Mouse (Mus musculus) right cerebral cortex, postnatal 10 days (tissue): ENCODE data around the gene Vmn1r179.
A peak's percentile ranks its signal among the peaks of the same experiment; 100 is the strongest.
"Not testable (repeated sequence)": the region's sequence is repeated elsewhere in the genome, so short reads cannot be mapped to it uniquely, and the experiment has no call there.

Experiments used
- DNase-seq, 2 experiments: peaks; one replicate each; pipeline ENCODE4 v3.0.0; 2021; ENCODE audit warnings: low spot score in 2 of 2

Gene Vmn1r179

DNA sequence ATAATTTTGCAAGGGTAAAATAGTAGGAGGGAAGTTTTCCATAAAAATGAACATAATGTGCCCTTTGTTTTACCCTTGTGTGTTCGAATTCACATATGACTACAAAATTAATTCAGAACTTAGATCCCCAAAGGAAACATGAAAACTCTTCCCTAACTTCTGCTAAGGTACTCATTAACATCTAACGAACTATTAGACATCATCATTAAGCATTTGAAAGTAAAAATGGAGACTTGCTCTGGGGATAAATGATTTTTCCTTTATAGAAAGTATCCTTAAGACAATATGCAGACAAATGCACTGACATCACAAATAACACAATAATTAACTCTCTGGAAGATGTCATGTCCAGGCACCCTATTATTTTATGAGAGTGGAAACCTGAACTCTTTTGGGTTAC, at the start of gene Vmn1r179:
TSS of gene Vmn1r179 (plus strand) at position 301 of the 400 bp plus-strand sequence.
- no peak for DNase-seq

DNA sequence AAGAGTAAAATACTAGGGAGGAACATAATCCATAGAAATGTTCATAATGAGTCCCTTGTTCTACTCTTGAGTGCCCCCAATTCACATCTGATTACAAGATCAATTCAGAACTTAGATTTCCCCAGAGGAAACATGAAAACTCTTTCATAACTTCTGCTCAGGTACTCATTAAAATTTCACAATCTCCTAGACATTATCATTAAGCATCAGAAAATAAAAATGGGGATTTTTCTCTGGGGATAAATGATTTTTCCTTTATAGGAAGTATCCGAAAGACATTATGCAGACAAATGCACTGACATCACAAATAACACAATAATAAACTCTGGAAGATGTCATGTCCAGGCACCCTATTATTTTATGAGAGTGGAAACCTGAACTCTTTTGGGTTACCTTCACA, 35.1 kb upstream of the Vmn1r179 start, which contains the start of gene Vmn1r178:
TSS of gene Vmn1r178 (plus strand) at position 301 of the 400 bp plus-strand sequence.
- no peak for DNase-seq

DNA sequence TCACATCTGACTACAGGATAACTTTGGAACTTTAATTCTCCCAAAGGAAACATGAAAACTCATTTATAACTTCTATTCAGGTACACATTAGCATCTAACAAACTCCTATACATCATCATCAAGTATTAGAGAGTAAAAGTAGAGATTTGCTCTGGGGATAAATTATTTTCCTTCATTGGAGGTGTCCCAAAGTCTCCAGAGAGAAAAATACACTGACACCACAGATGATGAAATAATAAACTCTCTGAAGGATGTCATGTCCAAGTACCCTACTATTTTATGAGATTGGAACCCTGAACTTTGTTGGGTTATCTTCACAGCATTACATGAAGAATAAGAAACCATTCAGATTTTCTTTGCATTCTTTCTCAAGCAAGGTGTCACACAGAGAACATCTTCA, 23.6 kb downstream of the Vmn1r179 start, which contains the start of gene Vmn1r180:
TSS of gene Vmn1r180 (plus strand) at position 301 of the 400 bp plus-strand sequence.
- no peak for DNase-seq

DNA sequence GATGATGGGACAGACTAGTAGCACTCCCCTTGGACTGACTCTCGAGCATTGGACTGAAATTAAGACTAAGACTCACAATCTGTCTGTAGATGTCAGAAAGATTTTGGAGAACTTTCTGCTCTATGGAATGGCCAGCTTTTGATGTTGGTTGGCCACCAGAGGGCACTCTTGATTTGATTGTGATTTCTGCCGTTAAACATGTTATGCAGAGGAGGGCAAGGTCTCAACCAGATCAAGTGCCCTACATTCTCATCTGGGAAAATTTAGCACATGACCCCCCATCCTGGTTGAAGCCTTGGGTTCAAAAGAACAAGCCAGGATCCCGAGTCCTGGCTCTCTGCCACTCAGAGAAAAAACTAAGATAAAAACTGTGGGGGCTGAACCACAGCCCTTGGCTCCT, 41.3 kb downstream of the Vmn1r179 start:
- DNase-seq = peak in 1 of 2 experiments; percentile 20

DNA sequence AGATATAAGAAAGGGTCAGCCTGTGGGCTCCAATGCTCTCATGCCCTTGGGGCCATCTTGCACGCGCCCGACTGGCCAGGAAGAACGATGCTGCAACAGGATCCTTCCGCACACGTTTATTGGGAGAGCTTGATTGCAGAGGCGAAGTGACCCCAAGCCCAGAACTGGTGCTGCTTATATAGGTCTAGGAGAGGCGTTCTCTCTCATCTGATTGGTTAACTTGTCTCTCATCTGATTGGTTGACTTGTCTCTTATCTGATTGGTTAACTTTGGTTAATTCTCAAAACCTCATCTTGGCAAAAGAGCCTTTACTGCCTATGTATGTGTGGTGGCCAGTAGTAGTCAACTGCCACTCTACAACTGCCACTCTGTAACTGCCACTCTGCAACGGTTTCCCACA, 47.5 kb downstream of the Vmn1r179 start, which contains the start of gene Vmn1r181:
TSS of gene Vmn1r181 (plus strand) at position 301 of the 400 bp plus-strand sequence.
- DNase-seq = not testable (repeated sequence)
